Mouse (Mus musculus): Measurements from ENCODE around the gene Ntng2.

Ntng2 gene

DNA sequence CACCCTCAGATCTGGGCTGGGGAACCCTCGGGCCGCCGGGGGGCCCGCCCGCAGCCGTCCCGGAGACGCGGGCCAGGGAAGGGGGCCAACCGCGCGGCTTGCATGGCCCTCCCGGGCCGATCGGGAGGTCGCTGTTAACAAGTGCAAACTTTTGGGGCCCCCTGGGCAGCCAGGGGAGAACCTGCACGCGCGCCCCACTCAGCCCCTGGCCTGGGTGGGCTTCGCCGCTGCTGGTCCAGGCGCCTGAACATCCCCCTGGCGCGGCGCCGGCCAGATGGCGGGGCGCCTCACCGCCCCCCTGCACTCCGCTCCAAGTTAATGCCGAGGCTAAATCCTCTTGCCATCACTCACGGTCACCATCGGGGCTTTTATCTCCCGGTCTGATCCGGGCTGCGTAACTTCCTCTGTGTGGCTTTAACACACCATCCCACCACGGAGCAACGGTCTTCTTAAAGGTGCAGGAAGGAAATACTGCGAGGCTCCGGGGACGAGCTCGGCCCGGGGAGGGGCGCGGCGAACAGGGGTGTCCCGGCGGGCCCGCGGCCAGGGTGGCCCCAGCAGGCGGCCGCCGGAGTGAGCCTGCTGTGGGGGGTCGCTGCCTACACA, at the start of gene Ntng2:
Gene Ntng2, minus strand, starts transcription at position 407 of the 606 bp plus-strand sequence.
- no peak for DNase-seq (ENCODE audit: extremely low read depth, low read depth, low spot score)

DNA sequence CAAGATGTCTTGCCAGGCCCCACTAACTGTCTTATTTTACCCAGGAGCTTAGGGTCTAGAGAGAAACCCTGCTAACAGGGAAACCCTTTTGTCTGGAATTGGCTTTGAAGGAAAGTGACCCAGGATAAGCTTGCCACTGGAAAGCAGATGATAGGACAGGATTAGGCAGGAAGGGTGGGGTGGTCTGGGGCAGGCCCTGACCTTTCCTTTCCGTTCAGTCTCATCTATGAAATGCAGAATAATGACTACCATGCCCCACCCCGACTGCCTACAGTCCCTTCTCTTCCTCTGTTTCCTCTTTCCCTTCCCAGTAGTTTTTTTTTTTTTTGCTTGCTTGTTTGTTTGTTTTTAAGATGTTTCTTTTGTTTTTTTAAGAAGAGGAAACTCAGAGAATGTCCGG, 42.8 kb upstream of the Ntng2 start:
- DNase-seq (ENCODE audit: extremely low read depth, low read depth, low spot score), result no peak

DNA sequence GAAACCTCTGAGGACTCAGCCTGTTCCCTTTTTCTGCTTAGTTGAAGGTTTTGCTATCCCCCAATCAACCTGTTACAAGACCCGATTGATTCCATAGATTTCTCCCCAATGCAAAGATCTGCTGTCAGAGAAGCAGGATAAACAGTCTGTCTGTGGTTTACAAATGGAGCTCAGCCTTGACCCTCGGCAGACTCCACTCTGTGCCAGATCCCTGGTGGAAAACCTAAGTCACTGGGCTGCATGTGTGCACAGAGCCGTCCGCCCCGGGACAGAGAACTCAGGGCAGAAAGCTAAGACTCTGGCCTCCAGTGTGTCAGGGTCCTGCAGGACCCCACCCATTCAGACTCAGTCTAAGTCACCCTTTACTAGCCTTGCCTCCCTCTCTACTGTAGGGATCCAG, 34.8 kb upstream of the Ntng2 start:
- no peak for DNase-seq (ENCODE audit: extremely low read depth, low read depth, low spot score)

DNA sequence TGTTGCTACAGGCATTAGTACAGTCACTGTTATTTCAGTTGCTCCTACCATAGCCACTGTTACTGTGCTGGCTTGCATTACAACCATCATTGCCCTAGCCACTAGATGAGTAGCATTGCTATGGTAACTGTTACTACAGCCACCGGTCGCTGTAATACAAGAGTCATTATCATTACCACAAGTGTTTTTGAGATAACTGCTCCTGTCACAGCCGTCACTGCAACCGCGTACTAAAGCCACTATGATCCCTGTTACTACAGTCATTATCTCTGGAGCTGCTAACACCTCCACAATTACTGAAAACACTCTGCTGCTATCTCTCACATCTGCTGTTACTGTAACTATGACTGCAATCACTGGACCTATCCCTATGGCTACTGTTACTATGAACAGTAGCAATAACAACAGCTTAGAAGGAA, 24.9 kb upstream of the Ntng2 start:
- no peak for DNase-seq (ENCODE audit: extremely low read depth, low read depth, low spot score)

DNA sequence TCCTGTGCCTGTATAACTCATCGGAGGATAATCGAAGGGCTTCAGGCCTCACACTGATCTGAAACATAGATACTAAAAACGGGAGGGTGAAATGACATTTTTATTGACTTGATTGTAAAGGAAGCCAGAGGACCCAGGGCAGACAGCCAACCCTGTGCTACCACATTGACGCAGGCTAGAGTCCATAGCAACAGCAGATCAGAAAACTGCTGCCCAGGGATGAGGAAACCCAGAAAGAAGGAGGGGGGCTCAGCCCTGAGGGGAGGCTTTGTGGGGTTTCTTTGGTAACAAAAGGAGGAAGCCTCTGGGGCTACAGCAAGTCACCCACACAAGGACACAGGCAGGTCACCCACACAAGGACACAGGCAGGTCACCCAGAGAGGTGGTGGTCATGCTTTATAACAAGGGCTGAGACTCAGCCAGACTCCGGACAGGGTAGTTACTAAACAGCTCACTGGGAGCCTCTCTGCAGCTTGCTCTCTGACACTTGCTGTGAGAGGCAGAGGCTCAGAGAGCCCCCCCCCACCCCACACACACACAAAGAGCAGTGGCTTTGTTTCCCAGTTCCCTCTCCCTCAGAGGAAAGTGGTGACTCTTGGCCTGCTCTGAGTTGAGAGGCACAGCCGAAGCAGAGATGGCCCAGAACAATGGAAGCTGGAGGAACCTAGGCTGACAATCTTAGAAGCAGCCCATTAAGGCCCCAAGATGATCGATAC, 19.2 kb upstream of the Ntng2 start:
- DNase-seq (ENCODE audit: extremely low read depth, low read depth, low spot score), result no peak

DNA sequence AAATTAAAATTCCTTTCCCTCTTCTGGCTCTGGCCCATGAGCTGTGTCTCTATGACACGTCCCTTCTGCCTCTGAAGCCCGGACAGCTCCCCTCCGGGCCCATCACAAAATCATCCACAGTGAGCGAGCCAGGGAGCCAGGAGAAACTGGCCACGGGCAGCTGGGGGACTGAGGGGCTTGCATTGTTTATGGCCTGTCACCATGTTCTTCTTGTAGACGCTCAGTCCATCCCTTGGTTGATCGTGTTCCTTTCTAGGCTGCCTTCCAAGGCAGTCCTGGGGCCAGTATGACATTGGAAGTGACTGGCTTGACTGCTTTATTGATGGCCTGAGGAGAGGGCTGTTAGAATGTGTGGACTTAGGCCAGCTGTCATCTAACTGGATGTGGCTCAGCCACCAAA, 18.3 kb upstream of the Ntng2 start:
- DNase-seq (ENCODE audit: extremely low read depth, low read depth, low spot score), result no peak

DNA sequence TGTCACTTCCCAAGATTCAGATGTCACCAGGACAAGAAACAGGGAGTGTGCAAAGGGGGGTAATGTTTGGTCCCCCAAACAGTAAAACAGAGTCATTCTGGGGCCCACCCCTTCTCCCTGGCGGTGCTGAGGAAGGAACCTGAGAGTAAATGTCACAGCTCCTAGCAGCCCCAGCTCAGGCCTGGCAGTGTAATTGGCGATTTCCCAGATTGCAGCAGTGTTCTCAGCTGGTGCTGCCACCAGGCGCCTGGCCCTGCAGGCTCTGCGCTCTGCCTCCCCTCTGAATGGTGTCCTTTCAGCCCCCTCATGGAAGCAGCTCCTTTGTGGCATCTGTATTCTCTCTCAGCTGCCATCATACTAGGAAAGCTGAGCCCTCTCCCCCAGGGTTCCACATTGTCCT, 14.0 kb upstream of the Ntng2 start:
- no peak for DNase-seq (ENCODE audit: extremely low read depth, low read depth, low spot score)

DNA sequence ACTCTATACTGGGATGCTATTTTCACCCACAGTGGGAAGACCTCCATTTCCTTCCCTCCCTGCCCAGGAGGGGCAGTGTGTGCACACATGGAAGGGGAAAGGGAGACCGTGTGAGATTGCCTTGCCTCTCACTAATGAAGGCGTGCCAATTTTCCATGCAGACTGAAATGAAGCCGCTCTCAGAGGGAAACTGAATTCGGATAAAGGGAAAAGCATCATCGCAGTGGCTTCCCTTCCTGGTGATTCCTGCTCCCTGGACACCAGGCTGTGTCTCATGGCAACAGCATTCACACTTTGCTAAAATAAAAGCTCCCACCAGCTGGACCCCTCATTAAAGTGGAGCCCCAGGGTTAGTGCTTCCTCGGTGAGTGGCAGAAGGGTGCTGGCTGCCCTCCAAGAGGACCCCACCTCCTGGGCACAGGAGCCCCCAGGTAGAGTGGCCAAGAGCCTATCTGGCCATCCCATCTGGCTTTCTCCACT, 9.7 kb upstream of the Ntng2 start:
- DNase-seq (ENCODE audit: extremely low read depth, low read depth, low spot score), result no peak

DNA sequence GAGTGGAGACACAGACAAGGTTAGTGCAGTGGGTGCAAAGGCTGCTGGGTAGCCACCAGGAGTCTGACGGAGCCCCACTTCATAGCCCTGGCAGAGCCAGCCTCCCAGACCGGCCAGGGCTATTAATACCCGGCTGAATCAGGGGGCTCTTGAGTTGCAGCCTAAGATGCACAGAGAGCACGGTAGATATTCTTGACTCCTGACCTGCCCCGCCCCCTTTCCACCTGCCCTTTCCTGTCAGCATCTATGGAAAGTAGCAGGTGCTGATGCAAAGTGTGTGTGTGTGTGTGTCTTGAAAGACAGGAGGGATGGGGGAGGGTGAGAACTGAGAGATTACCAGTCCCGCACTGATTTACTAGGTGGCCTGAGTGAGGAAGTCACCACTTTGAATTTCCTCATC, 8.3 kb upstream of the Ntng2 start:
- DNase-seq (ENCODE audit: extremely low read depth, low read depth, low spot score), result no peak

DNA sequence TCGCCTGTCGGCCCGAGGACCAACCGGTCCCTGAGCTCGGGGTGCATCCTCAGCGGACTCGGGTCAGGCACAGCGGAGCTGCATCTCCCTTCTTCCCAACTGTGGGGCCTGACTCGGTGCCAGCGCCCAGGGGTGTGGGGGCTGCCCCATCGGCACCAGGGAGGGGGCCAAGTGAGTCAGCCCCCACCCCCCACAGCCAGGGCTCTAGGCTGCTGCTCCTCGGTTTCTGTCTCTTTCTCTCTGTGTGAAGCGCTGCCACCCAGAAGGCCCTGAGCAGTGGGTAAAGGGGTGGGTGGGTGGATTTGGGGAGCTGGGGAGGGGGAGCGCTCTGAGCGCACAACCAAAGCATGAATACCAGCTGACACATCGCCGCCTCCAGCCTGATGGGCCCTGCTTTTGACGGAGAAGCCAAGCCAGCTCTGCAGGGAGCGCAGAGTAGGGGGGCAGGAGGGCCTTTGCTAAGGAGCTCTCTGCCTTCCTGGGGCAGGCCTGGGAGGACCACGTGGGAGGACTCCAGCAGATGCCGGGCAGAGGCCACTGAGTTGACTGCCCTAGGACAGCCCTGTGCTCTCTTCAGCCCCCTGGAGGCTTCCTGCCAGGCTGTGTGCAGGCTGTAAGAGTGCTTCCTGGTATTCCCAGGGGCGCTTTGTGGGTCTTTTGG, 530 bp upstream of the Ntng2 start:
- DNase-seq (ENCODE audit: extremely low read depth, low read depth, low spot score), result no peak

DNA sequence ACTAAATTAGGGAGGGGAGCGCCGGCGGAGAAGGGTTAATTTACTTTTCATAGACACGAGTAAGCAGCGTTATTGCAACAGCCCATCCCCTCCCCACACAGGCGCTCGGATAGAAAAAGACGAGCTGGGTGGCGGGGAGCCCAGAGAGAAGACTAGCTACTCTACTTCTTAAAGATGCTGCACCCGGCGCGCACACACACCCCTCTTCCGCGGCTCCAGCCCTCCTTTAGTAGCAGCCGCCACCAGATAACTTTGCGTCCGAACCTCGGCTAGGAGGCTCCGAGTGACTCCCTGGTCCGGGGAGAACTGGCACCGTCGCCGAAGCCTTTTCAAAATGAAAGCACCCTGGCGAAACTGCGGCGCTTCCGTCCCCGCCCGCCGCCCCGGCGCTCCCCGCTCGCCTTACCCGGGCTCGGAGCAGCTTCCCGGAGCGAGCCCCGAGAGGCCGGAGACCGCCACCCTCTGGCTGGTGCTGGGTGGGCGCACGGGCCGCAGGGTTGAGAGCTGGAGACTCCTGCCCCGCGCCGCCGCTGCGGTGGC, 676 bp downstream of the Ntng2 start:
- DNase-seq (ENCODE audit: extremely low read depth, low read depth, low spot score), result no peak

DNA sequence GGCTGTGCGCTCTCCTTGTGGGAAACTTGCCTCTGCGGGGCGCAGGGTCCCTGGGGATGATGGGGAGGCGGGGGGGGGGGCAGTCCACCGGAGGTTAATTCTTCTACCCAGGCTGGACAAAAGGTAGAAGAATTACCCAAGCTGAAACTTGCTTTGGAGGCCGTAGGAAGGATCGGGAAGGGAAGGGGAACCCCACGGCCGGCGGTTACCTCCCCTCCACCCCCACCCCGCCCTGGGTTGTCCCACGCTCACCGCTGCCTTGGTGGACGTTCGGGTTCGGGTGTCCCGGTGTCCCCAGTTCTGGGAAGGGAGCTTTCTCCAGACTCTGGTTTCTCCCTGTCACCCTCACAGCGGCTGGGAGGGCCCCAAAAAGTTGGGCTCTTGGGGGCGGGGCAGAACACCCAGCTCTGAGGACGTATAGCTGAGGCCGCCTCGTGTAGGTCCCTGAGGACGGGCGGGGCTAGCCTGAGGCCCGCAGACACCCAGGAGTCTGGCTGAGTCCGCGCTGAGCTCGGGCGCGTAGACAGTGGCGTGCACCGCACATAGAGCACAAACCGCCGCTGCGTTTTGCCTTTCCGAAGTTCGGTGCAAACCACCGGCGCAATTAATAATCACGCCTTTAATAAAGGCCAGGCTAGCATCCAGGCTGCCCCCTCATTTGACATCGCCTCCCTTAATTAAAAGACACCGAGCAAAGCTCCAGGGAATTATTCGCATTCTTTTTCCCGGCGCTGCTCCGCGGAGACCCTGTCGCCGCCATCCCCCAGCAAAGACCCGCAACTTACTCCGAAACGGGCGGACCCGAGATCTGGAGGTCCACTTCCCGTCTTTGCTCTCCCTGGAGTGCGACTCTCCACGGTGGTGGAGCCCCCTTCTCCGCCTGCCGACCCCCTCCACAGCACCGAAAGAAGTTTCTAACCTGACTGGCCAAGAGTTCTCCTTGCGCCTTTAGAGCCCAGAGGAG, 1.4 kb downstream of the Ntng2 start:
- no peak for DNase-seq (ENCODE audit: extremely low read depth, low read depth, low spot score)

DNA sequence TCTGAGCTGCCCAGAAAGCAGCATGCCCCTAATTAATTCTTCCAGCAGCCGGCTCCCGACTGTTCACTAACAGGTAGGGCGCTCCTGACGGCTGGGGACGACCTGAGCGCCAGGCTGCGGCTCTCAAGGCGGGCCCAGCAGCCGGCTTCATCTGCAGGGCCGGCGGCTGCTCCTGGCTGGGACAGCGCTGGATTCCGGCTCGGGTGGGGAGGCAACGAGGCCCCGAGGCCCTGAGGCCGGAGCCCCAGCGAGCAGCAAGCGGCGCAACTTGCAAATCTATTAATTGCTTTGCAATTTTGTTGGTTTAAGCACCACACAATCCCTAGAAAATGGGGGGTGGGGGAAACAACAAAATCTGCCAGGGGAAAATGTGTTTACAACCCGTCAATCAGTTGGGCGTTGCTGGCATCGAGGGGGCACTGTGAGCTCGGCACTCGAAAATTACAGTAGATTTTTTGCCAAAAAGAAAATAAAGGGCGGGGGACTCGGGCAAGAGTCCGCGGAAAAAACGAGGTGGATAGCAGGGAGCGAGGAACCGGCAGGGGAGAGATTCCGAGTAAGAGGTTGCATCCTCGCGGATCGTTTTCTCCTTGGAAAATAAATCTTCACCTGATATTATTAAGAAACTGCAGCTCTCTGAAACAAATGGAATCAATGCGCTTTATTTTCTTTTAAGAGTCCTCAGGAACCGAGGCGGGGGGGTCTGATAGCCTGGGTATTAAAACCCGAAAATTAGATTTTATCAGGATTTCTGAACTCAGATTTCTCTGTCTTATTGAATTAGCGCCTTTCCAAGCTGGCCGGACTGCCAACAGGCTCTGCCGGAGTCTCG, 2.3 kb downstream of the Ntng2 start:
- DNase-seq (ENCODE audit: extremely low read depth, low read depth, low spot score), result no peak

DNA sequence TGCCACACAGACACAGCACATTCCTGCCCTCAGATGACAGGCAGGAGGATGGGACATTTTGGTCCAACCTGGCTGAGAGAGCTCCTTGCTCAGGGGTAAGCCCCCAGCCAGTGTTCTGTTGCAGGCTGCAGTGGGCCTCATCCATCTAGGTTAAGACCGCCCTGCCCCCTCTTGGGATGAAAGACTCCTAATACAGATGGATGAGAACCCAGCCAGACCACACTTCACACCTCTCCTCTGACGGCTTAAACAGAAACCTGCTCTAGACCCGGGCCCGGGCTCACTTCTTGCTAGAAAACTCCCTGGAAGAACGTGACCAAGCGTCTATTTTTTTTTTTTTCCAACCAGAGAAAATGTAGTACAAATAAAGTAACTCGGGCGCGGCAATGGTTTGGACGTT, 3.0 kb downstream of the Ntng2 start:
- DNase-seq (ENCODE audit: extremely low read depth, low read depth, low spot score), result no peak

DNA sequence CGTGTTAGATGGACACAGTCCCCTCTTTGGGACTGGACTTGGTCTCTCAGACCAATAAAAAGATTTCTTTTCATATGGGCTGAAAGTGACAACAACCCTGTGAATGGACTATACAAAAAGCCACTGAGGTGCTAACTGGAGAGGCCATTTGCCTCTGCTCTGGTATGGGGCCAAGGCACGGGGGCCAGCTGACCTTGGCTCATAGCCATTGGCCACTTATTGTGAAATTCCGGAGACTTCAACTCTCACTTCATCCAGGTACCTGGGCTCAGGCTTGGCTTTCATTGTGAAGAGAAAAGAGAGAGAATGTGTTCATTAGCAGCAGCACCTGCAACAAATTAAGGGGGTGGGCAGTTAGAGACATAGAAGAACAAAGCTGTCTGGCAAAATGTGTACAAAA, 4.3 kb downstream of the Ntng2 start:
- no peak for DNase-seq (ENCODE audit: extremely low read depth, low read depth, low spot score)

DNA sequence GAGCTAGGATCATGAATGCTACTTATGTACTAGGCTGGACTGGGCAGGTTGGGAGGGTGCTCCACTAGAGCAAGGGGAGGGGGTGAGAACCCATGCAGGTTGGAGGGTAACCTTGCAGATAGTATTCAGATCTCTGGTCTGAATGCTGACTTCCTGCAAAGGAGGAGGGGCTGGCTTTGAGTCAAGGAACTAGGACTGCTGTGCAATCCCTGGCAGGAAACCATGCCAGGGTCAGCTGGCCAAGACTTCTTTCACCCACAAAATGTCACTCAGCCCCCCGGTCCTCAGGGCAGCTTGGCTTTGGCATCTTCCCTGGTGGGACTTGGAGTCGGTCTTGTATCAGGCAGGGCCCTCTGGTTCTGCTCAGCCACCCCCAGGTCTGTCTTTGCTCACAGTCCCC, 5.4 kb downstream of the Ntng2 start:
- DNase-seq (ENCODE audit: extremely low read depth, low read depth, low spot score), result no peak

DNA sequence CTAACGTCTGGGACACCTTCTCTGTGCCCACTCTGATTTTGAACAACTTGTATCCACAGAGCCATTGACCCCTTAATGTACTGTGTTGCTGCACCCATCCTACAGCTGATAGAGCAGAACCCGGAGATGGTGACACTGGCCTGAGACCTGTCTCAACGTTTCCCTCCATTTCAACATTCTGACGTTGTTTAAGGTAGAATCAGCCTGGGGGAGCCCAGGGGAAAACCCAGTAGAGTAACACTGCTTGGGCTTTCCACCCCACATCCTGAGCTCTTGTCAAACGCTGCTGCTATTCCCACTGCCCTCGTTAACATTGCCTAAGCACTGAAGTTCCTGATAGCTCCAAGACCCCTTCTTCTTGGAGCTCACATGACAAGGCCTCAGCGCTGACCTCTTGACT, 5.9 kb downstream of the Ntng2 start:
- DNase-seq (ENCODE audit: extremely low read depth, low read depth, low spot score), result no peak

DNA sequence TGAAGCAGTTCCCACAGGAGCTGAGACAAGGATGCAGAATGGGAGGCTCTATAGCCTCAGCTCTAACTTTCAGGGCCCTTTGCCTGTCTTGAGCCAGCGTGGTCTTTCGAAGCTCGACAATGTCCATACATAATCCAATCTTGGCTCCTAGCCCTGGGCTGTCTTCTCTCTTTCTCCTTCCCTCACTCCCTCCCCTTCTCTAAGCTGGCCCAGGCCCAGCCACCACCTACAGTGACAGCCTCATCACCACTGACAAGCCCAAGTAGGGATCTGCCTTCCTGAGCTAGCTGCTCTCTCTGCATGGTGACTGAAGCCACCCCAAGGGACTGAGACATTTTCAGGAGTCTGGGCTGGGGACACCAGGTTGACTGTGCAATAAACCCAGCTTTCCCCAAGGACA, 6.5 kb downstream of the Ntng2 start:
- DNase-seq (ENCODE audit: extremely low read depth, low read depth, low spot score), result no peak

DNA sequence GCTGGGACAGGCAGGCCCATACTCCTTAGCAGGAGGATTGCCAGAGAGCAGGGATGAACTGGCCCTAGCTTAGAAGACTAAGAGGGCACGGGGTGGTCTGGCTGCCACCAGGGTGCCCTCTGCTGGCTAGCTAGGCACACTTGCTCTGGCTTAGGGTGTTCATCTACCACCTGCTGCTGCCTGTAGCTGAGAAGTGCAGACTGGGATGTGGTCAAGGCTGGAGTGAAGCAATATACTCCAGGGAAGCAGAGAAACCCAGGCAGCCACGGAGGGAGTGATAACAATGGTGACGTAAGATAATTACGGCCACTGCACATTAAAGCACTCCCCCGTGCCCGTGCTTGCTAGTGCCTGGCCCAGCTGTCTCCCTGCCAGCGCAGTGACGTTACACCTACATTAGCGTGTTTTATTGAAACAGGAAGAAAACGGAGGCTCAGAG, 7.4 kb downstream of the Ntng2 start:
- no peak for DNase-seq (ENCODE audit: extremely low read depth, low read depth, low spot score)

DNA sequence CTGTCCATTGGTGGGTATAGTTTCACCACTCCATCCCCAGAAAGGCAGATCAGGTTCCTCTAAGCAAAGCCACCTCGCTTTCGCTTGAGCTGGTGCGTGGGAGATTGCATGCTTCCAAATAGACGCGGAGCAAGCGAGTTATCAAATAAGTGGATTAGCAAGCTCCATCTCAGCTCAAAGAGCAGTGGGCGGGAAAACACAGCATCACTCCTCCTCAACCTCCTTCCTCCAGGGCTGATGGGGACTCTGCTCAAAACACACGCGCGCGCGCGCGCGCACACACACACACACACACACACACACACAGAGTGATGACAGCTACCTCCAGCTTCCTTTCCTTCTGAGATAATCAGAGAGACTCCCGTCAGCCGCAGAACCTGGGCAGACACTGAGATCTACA, 13.5 kb downstream of the Ntng2 start:
- DNase-seq (ENCODE audit: extremely low read depth, low read depth, low spot score), result no peak

All from fat pad, adult 2 months (tissue).